Mouse (Mus musculus) brain, embryonic 14.5 days (tissue): ENCODE data around the gene Snrpd3.

Experiments used
- CTCF ChIP-seq: fragments of 200-500 bp; IDR thresholded peaks from 2 replicates; pipeline ENCODE4 v1.5.1; 2012; ENCODE audit warnings: inconsistent platforms, mild to moderate bottlenecking, moderate library complexity, borderline replicate concordance; ENCODE audit not compliant: insufficient read depth, insufficient read length; ENCODE audit errors: extremely low read depth
- POLR2A ChIP-seq: fragments of 200-500 bp; IDR thresholded peaks from 2 replicates; pipeline ENCODE4 v1.6.1; 2012; ENCODE audit warnings: mild to moderate bottlenecking, inconsistent platforms, borderline replicate concordance; ENCODE audit not compliant: poor library complexity, insufficient read depth, insufficient read length, severe bottlenecking; ENCODE audit errors: extremely low read depth

- TF ChIP-seq CTCF (no peak), POLR2A (no peak)
These were observed 35.1 kb upstream of the Snrpd3 start for GRCm38 (mm10) chr10:75482271-75482670.
